Mouse (Mus musculus) liver, embryonic 14.5 days (tissue): ENCODE results near the gene Itfg2.

Experiments
- CTCF ChIP-seq: IDR thresholded peaks from 2 replicates; pipeline ENCODE4 v1.5.1; 2016; ENCODE audit warnings: antibody characterized with exemption, low read depth, control low read depth
- EP300 ChIP-seq: IDR thresholded peaks from 2 replicates; pipeline ENCODE4 v1.6.1; 2016; ENCODE audit warnings: antibody characterized with exemption, low read depth

GRCm38 (mm10) chr6:128408544-128409125, 16.1 kb downstream of the Itfg2 start:
- no peak for TF ChIP-seq EP300
- TF ChIP-seq CTCF = no peak
